ENCODE assay signal across 18 mouse cellular contexts in genomic region chr5:36067651-36068181, GRCm38 (mm10).
A peak's percentile ranks its signal among the peaks of the same experiment; 100 is the strongest.
DNase-seq lines count a peak whose midpoint lies in the region; ATAC-seq and TF ChIP-seq lines count a peak whose summit lies in the region.
"Had no signal": no experiment of that assay in that cellular context is flagged by ENCODE, and none has a peak within 500 bp of the region (broad histone marks: within the 10 kb centered on the region; RNA-seq: fewer than 3 reads in every experiment).

No protein-coding gene starts in this region.

- no peak overlapping the region for H3K4me3 ChIP-seq in forebrain, embryonic 10.5 days
- no peak overlapping the region for H3K4me3 ChIP-seq in forebrain, embryonic 16.5 days (replicated peaks; ENCODE audit: low read length)
- no peak overlapping the region for H3K4me3 ChIP-seq in kidney, embryonic 14.5 days (ENCODE audit: low read length)
- no peak overlapping the region for H3K4me3 ChIP-seq in neural tube, embryonic 13.5 days
- H3K4me3 ChIP-seq in layer of hippocampus, adult 2 months = no peak overlapping the region
- H3K4me3 ChIP-seq: embryonic facial prominence, embryonic 12.5 days; heart, embryonic 10.5 days had no signal

- no peak overlapping the region for H3K9ac ChIP-seq in forebrain, embryonic 16.5 days (replicated peaks; ENCODE audit: low read depth, low read length)
- no peak overlapping the region for H3K9ac ChIP-seq in kidney, embryonic 14.5 days (ENCODE audit: low read depth, low read length)
- no peak overlapping the region for H3K9ac ChIP-seq in neural tube, embryonic 13.5 days
- H3K9ac ChIP-seq: embryonic facial prominence, embryonic 12.5 days had no signal

- no peak overlapping the region for H3K4me2 ChIP-seq in forebrain, embryonic 16.5 days (ENCODE audit: low read length)
- H3K4me2 ChIP-seq in kidney, embryonic 14.5 days (replicated peaks; ENCODE audit: low read depth, low read length) = no peak overlapping the region
- no peak overlapping the region for H3K4me2 ChIP-seq in neural tube, embryonic 13.5 days
- H3K4me2 ChIP-seq: embryonic facial prominence, embryonic 12.5 days had no signal

- no peak for TF ChIP-seq CTCF in layer of hippocampus, adult 2 months (conservative IDR thresholded peaks at IDR 0.05)

- WGBS in forebrain, embryonic 10.5 days = 15% methylated on average over 8 of the region's 8 CpGs
- 17% methylated on average over 8 of the region's 8 CpGs for WGBS in forebrain, embryonic 16.5 days
- WGBS in kidney, embryonic 14.5 days = 32% methylated on average over 8 of the region's 8 CpGs
- 17% methylated on average over 8 of the region's 8 CpGs for WGBS in neural tube, embryonic 13.5 days

- no peak overlapping the region for H3K27ac ChIP-seq in forebrain, embryonic 10.5 days
- H3K27ac ChIP-seq in forebrain, embryonic 16.5 days (ENCODE audit: low read length) = no peak overlapping the region
- H3K27ac ChIP-seq in kidney, embryonic 14.5 days (ENCODE audit: low read depth, low read length) = no peak overlapping the region
- H3K27ac ChIP-seq in neural tube, embryonic 13.5 days (replicated peaks) = no peak overlapping the region
- H3K27ac ChIP-seq in layer of hippocampus, adult 2 months = no peak overlapping the region
- H3K27ac ChIP-seq: embryonic facial prominence, embryonic 12.5 days; heart, embryonic 10.5 days had no signal

- peaks cover 46% of the 10 kb centered on the region for H3K4me1 ChIP-seq in forebrain, embryonic 10.5 days
- H3K4me1 ChIP-seq in forebrain, embryonic 16.5 days (replicated peaks; ENCODE audit: control insufficient read depth, insufficient read depth, low read length) = peaks cover 6% of the 10 kb centered on the region
- H3K4me1 ChIP-seq in kidney, embryonic 14.5 days (ENCODE audit: control insufficient read depth, insufficient read depth, low read length) = peaks cover 10% of the 10 kb centered on the region; the same call in 1 of the 2 replicates
- H3K4me1 ChIP-seq in neural tube, embryonic 13.5 days (replicated peaks) = peaks cover 24% of the 10 kb centered on the region

- H3K9me3 ChIP-seq in forebrain, embryonic 10.5 days = no peaks in the 10 kb centered on the region
- no peaks in the 10 kb centered on the region for H3K9me3 ChIP-seq in forebrain, embryonic 16.5 days (ENCODE audit: control insufficient read depth, low read length)
- no peaks in the 10 kb centered on the region for H3K9me3 ChIP-seq in kidney, embryonic 14.5 days (ENCODE audit: control insufficient read depth, low read length)
- no peaks in the 10 kb centered on the region for H3K9me3 ChIP-seq in neural tube, embryonic 13.5 days
- H3K9me3 ChIP-seq: embryonic facial prominence, embryonic 12.5 days; heart, embryonic 10.5 days had no signal

- ATAC-seq in forebrain, embryonic 16.5 days = no peak
- ATAC-seq in kidney, embryonic 14.5 days (ENCODE audit: low FRiP score, low TSS enrichment) = peak; percentile 65; the same call in 1 of the 2 replicates
- peak; percentile 66; the same call in 1 of the 2 replicates for ATAC-seq in neural tube, embryonic 13.5 days (ENCODE audit: low read depth)

- H3K36me3 ChIP-seq in forebrain, embryonic 10.5 days (replicated peaks) = no peaks in the 10 kb centered on the region
- H3K36me3 ChIP-seq in forebrain, embryonic 16.5 days (ENCODE audit: control insufficient read depth, insufficient read depth) = no peaks in the 10 kb centered on the region
- H3K36me3 ChIP-seq in kidney, embryonic 14.5 days (ENCODE audit: control insufficient read depth, insufficient read depth, low read length) = no peaks in the 10 kb centered on the region
- H3K36me3 ChIP-seq in neural tube, embryonic 13.5 days = 0 out of 2 replicates have a peak, but pooled peaks cover 3% of the 10 kb centered on the region
- H3K36me3 ChIP-seq: heart, embryonic 10.5 days had no signal

- peak; percentile 25 for DNase-seq in forebrain, embryonic 10.5 days (ENCODE audit: extremely low spot score, low spot score)
- DNase-seq in kidney, postnatal 36 days = no peak
- no peak for DNase-seq in neural tube, embryonic 10.5 days (ENCODE audit: extremely low spot score, low spot score)
- DNase-seq in layer of hippocampus, adult 2 months (ENCODE audit: low spot score in 2 of 2) = no peak
- DNase-seq: adrenal gland, adult 2 months; cerebellum, postnatal 10 days; gastrocnemius, postnatal 36 days; heart, postnatal 10 days; kidney, postnatal 25 days; left cerebral cortex, postnatal 4 days; lung, adult 18-20 months; right cerebral cortex, postnatal 4 days; thymus, postnatal 14 days had no signal

- H3K27me3 ChIP-seq in forebrain, embryonic 10.5 days (ENCODE audit: poor library complexity, severe bottlenecking) = peaks cover 87% of the 10 kb centered on the region
- no peaks in the 10 kb centered on the region for H3K27me3 ChIP-seq in forebrain, embryonic 16.5 days (replicated peaks; ENCODE audit: control insufficient read depth, insufficient read depth, low read length)
- peaks cover 4% of the 10 kb centered on the region; the same call in 1 of the 2 replicates for H3K27me3 ChIP-seq in kidney, embryonic 14.5 days (ENCODE audit: control insufficient read depth, insufficient read depth, low read length)
- H3K27me3 ChIP-seq in neural tube, embryonic 13.5 days = peaks cover 74% of the 10 kb centered on the region
- H3K27me3 ChIP-seq: embryonic facial prominence, embryonic 12.5 days had no signal
